9 mouse cellular contexts compared by ENCODE assay signal in genomic region chr2:181521491-181521890, GRCm38 (mm10). TPM values are rescaled to one million over a fixed set of nuclear protein-coding genes. Genes with fewer than 3 reads are reported as not detected.
DNase-seq lines count a peak whose midpoint lies in the region; ATAC-seq and TF ChIP-seq lines count a peak whose summit lies in the region.
"Had no signal": no experiment of that assay in that cellular context is flagged by ENCODE, and none has a peak within 500 bp of the region (broad histone marks: within the 10 kb centered on the region; RNA-seq: fewer than 3 reads in every experiment).

No protein-coding gene starts in this region.

- ATAC-seq in kidney, embryonic 16.5 days (ENCODE audit: low FRiP score, low TSS enrichment): no peak
- no peak for ATAC-seq in hindbrain, postnatal 0 days
- ATAC-seq in midbrain, embryonic 14.5 days (ENCODE audit: low FRiP score, low TSS enrichment): no peak

- peak overlapping the region; percentile 85 for H3K4me3 ChIP-seq in kidney, embryonic 16.5 days (ENCODE audit: low read length)
- H3K4me3 ChIP-seq in embryonic facial prominence, embryonic 10.5 days: peak overlapping the region; percentile 97
- H3K4me3 ChIP-seq in hindbrain, postnatal 0 days (ENCODE audit: low read length): peak overlapping the region; percentile 99
- H3K4me3 ChIP-seq in midbrain, embryonic 14.5 days (replicated peaks; ENCODE audit: low read depth, low read length): peak overlapping the region; percentile 94

- no peaks in the 10 kb centered on the region for H3K27me3 ChIP-seq in kidney, embryonic 16.5 days (ENCODE audit: insufficient read depth, low read length)
- no peaks in the 10 kb centered on the region for H3K27me3 ChIP-seq in embryonic facial prominence, embryonic 10.5 days (replicated peaks; ENCODE audit: low read depth, poor library complexity, severe bottlenecking)
- H3K27me3 ChIP-seq in hindbrain, postnatal 0 days (ENCODE audit: insufficient read depth, low read length): no peaks in the 10 kb centered on the region
- no peaks in the 10 kb centered on the region for H3K27me3 ChIP-seq in midbrain, embryonic 14.5 days (ENCODE audit: control insufficient read depth, insufficient read depth, low read length)

- H3K9ac ChIP-seq in kidney, embryonic 16.5 days (replicated peaks; ENCODE audit: low read length): peak overlapping the region; percentile 89
- peak overlapping the region; percentile 98 for H3K9ac ChIP-seq in hindbrain, postnatal 0 days (replicated peaks; ENCODE audit: low read length)
- peak overlapping the region; percentile 89 for H3K9ac ChIP-seq in midbrain, embryonic 14.5 days (replicated peaks; ENCODE audit: low read length)

- H3K4me1 ChIP-seq in kidney, embryonic 16.5 days (ENCODE audit: insufficient read depth, low read length): peaks cover 25% of the 10 kb centered on the region
- H3K4me1 ChIP-seq in embryonic facial prominence, embryonic 10.5 days: peaks cover 22% of the 10 kb centered on the region
- H3K4me1 ChIP-seq in hindbrain, postnatal 0 days (ENCODE audit: insufficient read depth, low read length): peaks cover 7% of the 10 kb centered on the region
- peaks cover 24% of the 10 kb centered on the region for H3K4me1 ChIP-seq in midbrain, embryonic 14.5 days (ENCODE audit: control insufficient read depth, insufficient read depth, low read length)

- H3K4me2 ChIP-seq in kidney, embryonic 16.5 days (replicated peaks; ENCODE audit: low read depth, low read length): peak overlapping the region; percentile 79
- peak overlapping the region; percentile 65 for H3K4me2 ChIP-seq in hindbrain, postnatal 0 days (ENCODE audit: low read depth, low read length)
- H3K4me2 ChIP-seq in midbrain, embryonic 14.5 days (ENCODE audit: low read length): peak overlapping the region; percentile 67

- no peak overlapping the region for H3K27ac ChIP-seq in kidney, embryonic 16.5 days (ENCODE audit: low read length)
- H3K27ac ChIP-seq in embryonic facial prominence, embryonic 10.5 days (replicated peaks): no peak overlapping the region; the same call in 1 of the 2 replicates
- peak overlapping the region; percentile 99; the same call in 1 of the 2 replicates for H3K27ac ChIP-seq in hindbrain, postnatal 0 days
- H3K27ac ChIP-seq in midbrain, embryonic 14.5 days (replicated peaks; ENCODE audit: low read depth, low read length): no peak overlapping the region

- whole genome bisulfite sequencing in kidney, embryonic 16.5 days: 42% methylated on average over 10 of the region's 10 CpGs
- WGBS in embryonic facial prominence, embryonic 10.5 days: 63% methylated on average over 10 of the region's 10 CpGs
- WGBS in hindbrain, postnatal 0 days: 56% methylated on average over 10 of the region's 10 CpGs
- 70% methylated on average over 10 of the region's 10 CpGs for WGBS in midbrain, embryonic 14.5 days

- no peaks in the 10 kb centered on the region for H3K9me3 ChIP-seq in kidney, embryonic 16.5 days (ENCODE audit: low read length)
- no peaks in the 10 kb centered on the region for H3K9me3 ChIP-seq in embryonic facial prominence, embryonic 10.5 days
- H3K9me3 ChIP-seq in hindbrain, postnatal 0 days (ENCODE audit: low read length): no peaks in the 10 kb centered on the region
- no peaks in the 10 kb centered on the region for H3K9me3 ChIP-seq in midbrain, embryonic 14.5 days (ENCODE audit: control insufficient read depth, low read length)

- no peak for DNase-seq in kidney, adult 18-20 months
- no peak for DNase-seq in embryonic facial prominence, embryonic 10.5 days (ENCODE audit: low spot score)
- DNase-seq in hindbrain, postnatal 0 days (ENCODE audit: low spot score): no peak
- DNase-seq in midbrain, embryonic 14.5 days: no peak
- no peak for DNase-seq in embryo, embryonic 11 days
- no peak for DNase-seq in spleen, adult 18-20 months
- DNase-seq in layer of hippocampus, postnatal 14 days (ENCODE audit: low spot score in 2 of 2): no peak

- peaks cover 15% of the 10 kb centered on the region for H3K36me3 ChIP-seq in kidney, embryonic 16.5 days (ENCODE audit: insufficient read depth, low read length)
- peaks cover 35% of the 10 kb centered on the region for H3K36me3 ChIP-seq in embryonic facial prominence, embryonic 10.5 days (replicated peaks)
- H3K36me3 ChIP-seq in hindbrain, postnatal 0 days (ENCODE audit: insufficient read depth, low read length): peaks cover 12% of the 10 kb centered on the region; the same call in 1 of the 2 replicates
- H3K36me3 ChIP-seq in midbrain, embryonic 14.5 days (ENCODE audit: control insufficient read depth, insufficient read depth, low read length): peaks cover 14% of the 10 kb centered on the region

- TF ChIP-seq CTCF in hindbrain, postnatal 0 days (IDR thresholded peaks at IDR 0.05; ENCODE audit: low read depth): no peak

RNA-seq across cellular contexts. Expression of gene Dnajc5, which starts 1.2 kb away (rescaled TPM):
- polyA plus RNA-seq in kidney, embryonic 16.5 days (2015; fragmentation: Nextera tagmentation; extraction: Ambion mirVana): 91.7 and 100 TPM in 2 replicates
- 93.3 and 93.4 TPM in 2 replicates for polyA plus RNA-seq in embryonic facial prominence, embryonic 10.5 days (2016; fragmentation: Nextera tagmentation; extraction: Ambion mirVana)
- total RNA-seq in hindbrain, postnatal 0 days (2014; rRNA removed): 417 and 459 TPM in 2 replicates
- polyA plus RNA-seq in hindbrain, postnatal 0 days (2015; fragmentation: Nextera tagmentation; extraction: Ambion mirVana): 260 and 276 TPM in 2 replicates
- 189 and 233 TPM in 2 replicates for polyA plus RNA-seq in midbrain, embryonic 14.5 days (2014; fragmentation: Nextera tagmentation; extraction: Ambion mirVana)
- 100 to 1,000 TPM; 271 to 275 TPM for total RNA-seq in layer of hippocampus, postnatal 14 days (2021)

RNA-seq across cellular contexts. Expression of gene Tpd52l2, which starts 24.5 kb away (rescaled TPM):
- polyA plus RNA-seq in kidney, embryonic 16.5 days (2015; fragmentation: Nextera tagmentation; extraction: Ambion mirVana): 168 and 172 TPM in 2 replicates
- polyA plus RNA-seq in embryonic facial prominence, embryonic 10.5 days (2016; fragmentation: Nextera tagmentation; extraction: Ambion mirVana): 173 and 174 TPM in 2 replicates
- 52.2 and 92.5 TPM in 2 replicates for total RNA-seq in hindbrain, postnatal 0 days (2014; rRNA removed)
- polyA plus RNA-seq in hindbrain, postnatal 0 days (2015; fragmentation: Nextera tagmentation; extraction: Ambion mirVana): 127 and 128 TPM in 2 replicates
- polyA plus RNA-seq in midbrain, embryonic 14.5 days (2014; fragmentation: Nextera tagmentation; extraction: Ambion mirVana): 102 and 112 TPM in 2 replicates
- 10 to 100 TPM; 74.8 to 76.4 TPM for total RNA-seq in layer of hippocampus, postnatal 14 days (2021)

RNA-seq across cellular contexts. Expression of gene Abhd16b, which starts 28.5 kb away (rescaled TPM):
- polyA plus RNA-seq in kidney, embryonic 16.5 days (2015; fragmentation: Nextera tagmentation; extraction: Ambion mirVana): 0.15 and 0.20 TPM in 2 replicates
- 0.11 and 0.16 TPM in 2 replicates for polyA plus RNA-seq in embryonic facial prominence, embryonic 10.5 days (2016; fragmentation: Nextera tagmentation; extraction: Ambion mirVana)
- total RNA-seq in hindbrain, postnatal 0 days (2014; rRNA removed): not detected in 2 replicates
- polyA plus RNA-seq in hindbrain, postnatal 0 days (2015; fragmentation: Nextera tagmentation; extraction: Ambion mirVana): 0.08 TPM in 1 of 2 replicates, not detected in the other
- polyA plus RNA-seq in midbrain, embryonic 14.5 days (2014; fragmentation: Nextera tagmentation; extraction: Ambion mirVana): 0.12 TPM in 1 of 2 replicates, not detected in the other
- not detected for total RNA-seq in layer of hippocampus, postnatal 14 days (2021)
- total RNA-seq: layer of hippocampus, adult 8-10 months had no signal
